Mouse (Mus musculus) embryonic facial prominence, embryonic 14.5 days (tissue): ENCODE measurements around the gene Pnp2. TPM values are rescaled to one million over a fixed set of nuclear protein-coding genes. Genes with fewer than 3 reads are reported as not detected.
"Not testable (repeated sequence)": the region's sequence is repeated elsewhere in the genome, so short reads cannot be mapped to it uniquely, and the experiment has no call there.

Source experiments
- ATAC-seq: fragments of 200-750 bp; cut with Nextera tagmentation; 2 replicates; pipeline ENCODE4 v1.8.0; 2017; ENCODE audit warnings: low read depth, moderate number of reproducible peaks, moderate TSS enrichment
- DNase-seq: peaks from one replicate; pipeline ENCODE4 v3.0.0-alpha.2; 2015; ENCODE audit warnings: low spot score
- H3K27ac ChIP-seq: fragments of 300-500 bp; sonication (generic); replicated peaks from 2 replicates; pipeline ENCODE4 v1.5.1; 2014; ENCODE audit warnings: low read depth, mild to moderate bottlenecking, low read length, moderate library complexity
- H3K27me3 ChIP-seq: fragments of 300-500 bp; sonication (generic); replicated peaks from 2 replicates; pipeline ENCODE4 v1.6.1; 2014; ENCODE audit warnings: low read length; ENCODE audit not compliant: control insufficient read depth, insufficient read depth
- H3K36me3 ChIP-seq: fragments of 300-500 bp; sonication (generic); 2 replicates; pipeline ENCODE4 v1.6.1; 2014; ENCODE audit warnings: low read length, mixed read lengths; ENCODE audit not compliant: control insufficient read depth, insufficient read depth
- H3K4me1 ChIP-seq: fragments of 300-500 bp; sonication (generic); 2 replicates; pipeline ENCODE4 v1.6.1; 2014; ENCODE audit warnings: antibody characterized with exemption, low read length; ENCODE audit not compliant: control insufficient read depth, insufficient read depth
- H3K4me2 ChIP-seq: fragments of 300-500 bp; sonication (generic); 2 replicates; pipeline ENCODE4 v1.6.1; 2014; ENCODE audit warnings: low read depth, mild to moderate bottlenecking, low read length, moderate library complexity, mixed read lengths
- H3K4me3 ChIP-seq: fragments of 300-500 bp; sonication (generic); 2 replicates; pipeline ENCODE4 v1.5.1; 2014; ENCODE audit warnings: low read depth, mild to moderate bottlenecking, low read length
- H3K9ac ChIP-seq: fragments of 300-500 bp; sonication (generic); 2 replicates; pipeline ENCODE4 v1.6.1; 2014; ENCODE audit warnings: low read depth, mild to moderate bottlenecking, low read length, moderate library complexity, mixed read lengths
- H3K9me3 ChIP-seq: fragments of 300-500 bp; sonication (generic); 2 replicates; pipeline ENCODE4 v1.6.1; 2016; ENCODE audit warnings: low read length; ENCODE audit not compliant: control insufficient read depth
- WGBS: fragments of 180-500 bp; shearing (Covaris S2); extraction: QIAGEN DNeasy Blood & Tissue Kit; methylation state at CpG from one replicate; pipeline ENCODE4 v1.1.7; 2014; 5-methylcytosine and 5-hydroxymethylcytosine counted together
- polyA plus RNA-seq: library from polyadenylated mRNA; unstranded; fragments of >200 nt; fragmentation: Nextera tagmentation; extraction: Ambion mirVana; gene quantifications from 2 replicates; pipeline ENCODE4 v1.2.1, GENCODE M21; 2014

The Pnp2 gene
- polyA plus RNA-seq = 0.45 and 0.73 TPM in 2 replicates

DNA sequence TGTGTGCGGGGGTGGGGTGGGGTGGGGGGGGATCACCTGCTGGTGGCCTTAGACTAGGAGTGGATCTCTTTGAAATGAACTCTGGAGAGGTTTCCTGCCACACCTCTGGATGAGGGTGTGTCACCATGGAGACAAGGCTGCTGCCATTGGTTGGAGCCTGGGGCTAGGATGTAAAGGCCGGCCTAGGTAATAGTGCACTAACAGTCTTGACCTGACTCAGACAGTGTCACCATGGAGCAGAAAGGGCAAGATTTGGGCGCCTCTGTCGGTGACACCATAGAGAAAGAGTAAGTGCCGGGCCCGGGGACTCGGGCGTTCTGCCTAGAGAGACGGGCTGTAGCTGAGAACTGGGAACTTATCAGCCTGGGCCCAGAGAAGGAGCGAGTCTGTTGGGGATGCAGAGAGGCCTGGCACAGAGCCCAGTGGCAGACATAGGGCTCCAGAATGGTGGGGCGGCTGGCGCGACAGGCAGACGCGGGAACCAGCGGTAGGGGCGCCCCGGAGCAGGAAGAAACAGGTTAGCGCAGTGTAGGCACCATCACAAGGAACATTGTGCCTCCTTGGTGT lies at the start of gene Pnp2:
TSS of gene Pnp2 (plus strand) at position 51 of the 567 bp plus-strand sequence.
- H3K36me3 ChIP-seq, H3K9me3 ChIP-seq, H3K27ac ChIP-seq, H3K4me1 ChIP-seq, H3K27me3 ChIP-seq, DNase-seq: not testable (repeated sequence)
- 10% methylated on average over 12 of the region's 19 CpGs for whole genome bisulfite sequencing
- Histone ChIP-seq H3K9ac (peak within 1 kb of the TSS; percentile 40; the same call in 1 of the 2 replicates), H3K4me3 (peak within 1 kb of the TSS; percentile 14), H3K4me2 (peak within 1 kb of the TSS; percentile 44; the same call in 1 of the 2 replicates)
- peak; percentile 90 for ATAC-seq

DNA sequence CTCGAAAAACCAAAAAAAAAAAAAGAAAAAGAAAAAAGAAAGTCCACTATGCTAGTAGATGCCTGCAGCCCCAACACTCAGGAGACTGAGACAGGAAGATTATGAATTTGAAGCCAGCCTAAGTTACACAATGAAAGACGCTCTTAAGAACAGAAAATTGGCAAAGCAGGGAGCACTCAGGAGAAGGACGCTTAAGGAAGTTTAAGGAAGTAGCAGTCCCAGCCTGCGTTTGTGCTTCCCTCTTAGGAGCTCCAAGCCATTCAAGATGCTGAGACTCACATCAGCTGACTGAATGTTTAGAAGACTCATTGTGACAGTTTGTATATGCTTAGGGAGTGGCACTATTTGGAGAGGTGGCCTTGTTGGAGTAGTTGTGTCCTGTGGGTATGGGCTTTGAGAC lies 47.7 kb upstream of the Pnp2 start:
- 86% methylated on average over 4 of the region's 4 CpGs for WGBS
- no peak overlapping the region for H3K4me2 ChIP-seq
- no peaks in the 10 kb centered on the region for H3K4me1 ChIP-seq
- no peak overlapping the region for H3K9ac ChIP-seq
- H3K4me3 ChIP-seq = no peak overlapping the region
- no peak for ATAC-seq
- H3K9me3 ChIP-seq = no peaks in the 10 kb centered on the region
- H3K27me3 ChIP-seq = no peaks in the 10 kb centered on the region
- DNase-seq = no peak
- H3K27ac ChIP-seq = no peak overlapping the region
- H3K36me3 ChIP-seq = peaks cover 19% of the 10 kb centered on the region

DNA sequence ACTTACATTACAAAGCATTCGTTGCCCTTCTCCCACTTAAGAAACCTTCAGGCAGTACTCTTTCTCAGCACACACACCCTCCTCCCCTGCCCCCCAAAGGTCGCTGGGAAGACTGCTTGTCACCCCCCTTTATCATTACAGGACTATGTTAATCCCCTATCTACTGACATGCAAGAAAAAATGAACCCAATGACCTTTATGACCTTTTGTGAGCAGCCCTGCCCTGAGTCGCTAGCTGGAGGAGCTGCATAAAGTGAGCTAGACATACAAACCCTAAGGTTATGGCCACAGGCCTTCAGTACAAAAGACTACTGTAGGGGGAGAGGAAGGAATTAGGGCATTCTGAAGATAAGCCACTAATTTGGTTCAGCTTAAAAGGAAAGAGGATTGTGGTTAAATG lies 44.4 kb upstream of the Pnp2 start:
- no peak overlapping the region for H3K9ac ChIP-seq
- ATAC-seq (no peak), DNase-seq (no peak)
- H3K36me3 ChIP-seq = peaks cover 47% of the 10 kb centered on the region
- no peak overlapping the region for H3K27ac ChIP-seq
- H3K9me3 ChIP-seq = no peaks in the 10 kb centered on the region
- H3K4me2 ChIP-seq = no peak overlapping the region
- H3K4me3 ChIP-seq = no peak overlapping the region
- WGBS = 35% methylated on average over 3 of the region's 3 CpGs
- no peaks in the 10 kb centered on the region for H3K27me3 ChIP-seq
- H3K4me1 ChIP-seq = no peaks in the 10 kb centered on the region

DNA sequence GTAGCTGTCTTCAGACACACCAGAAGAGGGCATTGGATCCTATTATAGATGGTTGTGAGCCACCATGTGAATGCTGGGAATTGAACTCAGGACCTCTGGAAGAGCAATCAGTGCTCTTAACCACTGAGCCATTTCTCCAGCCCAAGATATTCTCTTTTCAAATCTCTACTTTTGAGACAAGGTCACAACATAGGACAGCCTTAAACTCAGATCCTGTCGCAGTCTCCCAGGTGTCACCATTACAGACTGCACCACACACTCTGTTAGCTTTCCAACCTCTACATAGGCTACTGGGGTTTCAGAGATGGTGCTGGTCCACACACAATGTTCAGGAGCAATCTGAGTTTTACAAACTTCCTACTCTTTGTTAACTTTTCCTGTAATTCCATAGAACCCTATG lies 32.4 kb upstream of the Pnp2 start:
- peak overlapping the region; percentile 95; the same call in 1 of the 2 replicates for H3K27ac ChIP-seq

DNA sequence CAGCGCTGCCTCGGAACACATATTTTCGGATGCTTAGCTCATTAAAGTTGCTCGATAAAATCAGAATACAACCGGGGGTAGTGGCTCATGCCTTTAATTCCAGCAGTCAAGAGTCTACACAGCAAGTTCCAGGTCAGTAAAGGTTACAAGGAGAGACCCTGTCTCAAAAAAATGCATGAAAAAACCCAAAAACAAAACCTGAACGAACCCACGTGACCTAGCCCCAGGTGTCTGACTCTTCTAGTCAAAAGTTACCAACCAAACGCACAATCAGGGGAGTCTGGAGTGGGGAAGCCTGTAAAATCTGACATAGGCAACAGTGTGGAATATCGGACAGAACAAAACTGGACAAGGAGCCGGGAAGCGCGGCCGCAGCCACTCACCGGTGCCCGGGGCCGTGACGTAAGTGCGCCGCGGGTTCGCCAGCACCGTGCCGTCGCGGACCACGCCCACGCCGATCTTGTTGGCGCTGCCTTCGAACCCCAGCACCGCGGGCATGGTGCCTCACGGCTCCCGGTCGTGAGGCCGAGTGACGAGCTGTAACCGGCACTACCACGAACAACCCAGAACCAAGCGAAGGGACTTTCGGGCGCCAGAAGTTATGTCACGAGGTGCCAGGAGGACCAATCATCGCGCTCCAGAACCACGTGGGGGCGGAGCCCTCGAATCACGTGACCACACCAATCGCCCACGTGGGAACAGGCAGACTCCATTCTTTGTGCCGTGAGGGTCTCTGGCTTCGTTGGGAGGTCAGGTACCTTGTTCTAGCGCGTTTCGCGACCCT lies 31.3 kb upstream of the Pnp2 start, which contains the start of the genes Osgep and Apex1:
TSS of gene Osgep (minus strand) at position 613 of the 784 bp plus-strand sequence.
TSS of gene Apex1 (plus strand) at position 688 of the 784 bp plus-strand sequence.
- no peaks in the 10 kb centered on the region for H3K27me3 ChIP-seq
- under 1% methylated on average over 41 of the region's 57 CpGs for WGBS
- peak; percentile 98 for DNase-seq
- 0 out of 2 replicates have a peak, but pooled peaks cover 11% of the 10 kb centered on the region for H3K4me1 ChIP-seq
- peaks cover 40% of the 10 kb centered on the region for H3K36me3 ChIP-seq
- H3K4me3 ChIP-seq = peak within 1 kb of the TSS; percentile 71
- H3K4me2 ChIP-seq = peak within 1 kb of the TSS; percentile 88
- no peaks in the 10 kb centered on the region for H3K9me3 ChIP-seq
- peak within 1 kb of the TSS; percentile 86 for H3K9ac ChIP-seq
- ATAC-seq = peak; percentile 94
- peak within 1 kb of the TSS; percentile 95 for H3K27ac ChIP-seq

More for the DNA sequence above, 32.4 kb upstream of the Pnp2 start:
- 70% methylated on average over 1 of the region's 1 CpGs for WGBS
- Histone ChIP-seq H3K4me1 (0 out of 2 replicates have a peak, but pooled peaks cover 11% of the 10 kb centered on the region), H3K36me3 (peaks cover 39% of the 10 kb centered on the region), H3K9ac (peak overlapping the region; percentile 86), H3K4me2 (peak overlapping the region; percentile 88), H3K4me3 (peak overlapping the region; percentile 71)
- not testable (repeated sequence) for H3K27me3 ChIP-seq, DNase-seq, H3K9me3 ChIP-seq, ATAC-seq

DNA sequence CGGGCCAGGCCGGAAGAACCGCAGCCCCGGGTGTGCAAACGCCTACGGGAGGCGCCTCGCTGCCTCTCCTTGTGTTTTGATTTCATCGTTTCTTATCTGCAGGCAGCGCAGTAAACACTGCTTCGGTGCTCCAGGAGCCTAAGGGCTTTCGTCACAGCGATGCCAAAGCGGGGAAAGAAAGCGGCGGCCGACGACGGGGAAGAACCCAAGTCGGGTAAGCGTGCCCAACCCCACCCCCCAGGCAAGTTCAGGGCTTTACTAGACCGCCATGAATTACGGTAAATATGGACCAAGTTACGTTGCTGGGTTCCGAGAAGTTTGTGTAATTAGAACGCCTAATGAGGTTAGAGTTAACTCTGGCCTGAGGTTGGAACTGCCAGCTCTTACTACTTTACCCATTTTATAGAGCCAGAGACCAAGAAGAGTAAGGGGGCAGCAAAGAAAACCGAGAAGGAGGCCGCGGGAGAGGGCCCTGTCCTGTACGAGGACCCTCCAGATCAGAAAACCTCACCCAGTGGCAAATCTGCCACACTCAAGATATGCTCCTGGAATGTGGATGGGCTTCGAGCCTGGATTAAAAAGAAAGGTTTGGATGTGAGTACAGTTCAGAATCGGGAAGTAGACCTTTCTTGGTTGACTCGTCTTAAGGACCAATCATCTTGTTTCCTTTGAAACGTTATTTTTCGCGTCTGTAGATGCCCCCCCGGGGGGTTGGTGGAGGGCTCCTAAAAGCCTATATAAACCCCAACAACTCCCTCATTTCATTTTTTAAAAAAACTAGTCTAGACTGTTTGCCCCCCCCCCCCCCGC lies 30.5 kb upstream of the Pnp2 start:
- ATAC-seq = peak; percentile 35
- no peak for DNase-seq

DNA sequence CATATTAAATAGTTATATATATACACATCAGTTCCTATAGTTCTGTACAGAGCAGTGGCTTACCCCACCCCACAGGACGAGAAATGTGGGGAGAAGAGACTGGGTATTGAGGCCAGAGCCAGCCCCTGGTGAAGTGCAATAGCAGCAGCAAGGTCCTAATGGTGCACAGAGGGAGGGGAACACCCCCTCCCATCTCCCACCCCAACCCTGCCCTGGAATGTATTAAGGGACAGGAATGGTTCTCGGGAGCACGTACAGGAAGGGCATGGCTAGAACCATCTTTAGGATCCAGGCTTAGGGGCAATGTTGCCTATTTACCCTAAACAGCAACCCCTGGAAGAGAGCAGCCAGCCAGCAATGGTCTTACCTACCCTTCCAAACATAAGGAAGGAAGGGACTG lies 28.4 kb upstream of the Pnp2 start:
- Histone ChIP-seq H3K27ac (no peak overlapping the region), H3K4me3 (no peak overlapping the region), H3K27me3 (no peaks in the 10 kb centered on the region), H3K36me3 (peaks cover 35% of the 10 kb centered on the region), H3K4me2 (no peak overlapping the region), H3K9ac (no peak overlapping the region), H3K4me1 (0 out of 2 replicates have a peak, but pooled peaks cover 16% of the 10 kb centered on the region), H3K9me3 (no peaks in the 10 kb centered on the region)
- no peak for DNase-seq
- no peak for ATAC-seq
- 53% methylated on average over 3 of the region's 3 CpGs for WGBS

More for the DNA sequence above, 30.5 kb upstream of the Pnp2 start:
- Histone ChIP-seq H3K9ac (peak overlapping the region; percentile 86), H3K4me2 (peak overlapping the region; percentile 88), H3K27ac (peak overlapping the region; percentile 95), H3K9me3 (no peaks in the 10 kb centered on the region), H3K27me3 (no peaks in the 10 kb centered on the region), H3K4me1 (0 out of 2 replicates have a peak, but pooled peaks cover 16% of the 10 kb centered on the region), H3K4me3 (peak overlapping the region; percentile 71), H3K36me3 (peaks cover 35% of the 10 kb centered on the region)
- WGBS = 1% methylated on average over 38 of the region's 38 CpGs

DNA sequence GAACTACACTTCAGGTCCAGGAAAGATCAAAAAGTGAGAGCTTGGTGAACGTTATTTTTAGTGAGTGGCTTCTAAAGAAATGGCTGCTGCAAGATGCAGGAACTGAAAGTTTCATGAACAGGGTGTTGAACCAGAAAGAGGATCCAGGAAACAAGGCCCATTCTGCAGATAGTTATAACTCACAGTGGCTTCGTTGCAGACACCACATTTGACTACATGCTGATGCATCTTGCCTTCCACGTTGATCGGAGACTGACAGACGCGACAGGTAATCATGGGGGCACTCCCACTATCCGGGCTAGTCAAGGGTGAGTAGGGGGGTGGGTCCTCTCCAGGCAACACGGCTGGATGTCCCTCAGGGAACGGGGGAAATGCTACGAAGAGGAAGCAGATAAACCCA lies 25.8 kb upstream of the Pnp2 start:
- Histone ChIP-seq H3K27ac (peak overlapping the region; percentile 84), H3K4me3 (peak overlapping the region; percentile 83), H3K9me3 (no peaks in the 10 kb centered on the region), H3K4me1 (0 out of 2 replicates have a peak, but pooled peaks cover 10% of the 10 kb centered on the region), H3K9ac (peak overlapping the region; percentile 96), H3K4me2 (peak overlapping the region; percentile 82), H3K27me3 (no peaks in the 10 kb centered on the region), H3K36me3 (peaks cover 35% of the 10 kb centered on the region)
- no peak for ATAC-seq
- no peak for DNase-seq
- WGBS = 18% methylated on average over 10 of the region's 10 CpGs
